ENCODE assay signal across 6 mouse cellular contexts in genomic region chr9:120533446-120533950, GRCm38 (mm10). TPM values are rescaled to one million over a fixed set of nuclear protein-coding genes. Genes with fewer than 3 reads are reported as not detected.
"Had no signal": no experiment of that assay in that cellular context is flagged by ENCODE, and none has a peak within 500 bp of the region (broad histone marks: within the 10 kb centered on the region; RNA-seq: fewer than 3 reads in every experiment).

No protein-coding gene starts in this region.

RNA-seq across cellular contexts. Expression of gene Entpd3, which starts 6.1 kb away (rescaled TPM):
- total RNA-seq: heart, postnatal 10 days; heart, postnatal 25 days; heart, postnatal 36 days; hematopoietic stem cell, adult 5-6 weeks had no signal
- polyA plus RNA-seq: heart, embryonic 14.5 days; heart, postnatal 0 days had no signal
